Mouse (Mus musculus) stomach, embryonic 16.5 days (tissue): Measurements from ENCODE around the gene Men1. TPM values are rescaled to one million over a fixed set of nuclear protein-coding genes. Genes with fewer than 3 reads are reported as not detected.
A peak's percentile ranks its signal among the peaks of the same experiment; 100 is the strongest.

Experiments
- ATAC-seq: fragments of 200-750 bp; cut with Nextera tagmentation; 2 replicates; pipeline ENCODE4 v1.8.0; 2017; ENCODE audit warnings: moderate number of reproducible peaks, moderate TSS enrichment; ENCODE audit not compliant: insufficient read depth, low FRiP score
- H3K27ac ChIP-seq: fragments of 300-500 bp; sonication (generic); 2 replicates; pipeline ENCODE4 v1.5.1; 2014; ENCODE audit warnings: low read length
- H3K27me3 ChIP-seq: fragments of 300-500 bp; sonication (generic); 2 replicates; pipeline ENCODE4 v1.6.1; 2014; ENCODE audit warnings: low read length, control low read depth, mixed read lengths; ENCODE audit not compliant: control insufficient read depth, insufficient read depth
- H3K36me3 ChIP-seq: fragments of 300-500 bp; sonication (generic); 2 replicates; pipeline ENCODE4 v1.6.1; 2014; ENCODE audit warnings: low read length; ENCODE audit not compliant: control insufficient read depth, insufficient read depth
- H3K4me1 ChIP-seq: fragments of 300-500 bp; sonication (generic); 2 replicates; pipeline ENCODE4 v1.6.1; 2014; ENCODE audit warnings: low read length, control low read depth, mixed read lengths; ENCODE audit not compliant: control insufficient read depth, insufficient read depth
- H3K4me2 ChIP-seq: fragments of 300-500 bp; sonication (generic); 2 replicates; pipeline ENCODE4 v1.6.1; 2014; ENCODE audit warnings: low read depth, low read length, mixed read lengths
- H3K4me3 ChIP-seq: fragments of 300-500 bp; sonication (generic); replicated peaks from 2 replicates; pipeline ENCODE4 v1.5.1; 2014; ENCODE audit warnings: mild to moderate bottlenecking, low read length
- H3K9ac ChIP-seq: fragments of 300-500 bp; sonication (generic); 2 replicates; pipeline ENCODE4 v1.6.1; 2014; ENCODE audit warnings: low read length
- H3K9me3 ChIP-seq: fragments of 300-500 bp; sonication (generic); replicated peaks from 2 replicates; pipeline ENCODE4 v1.6.1; 2016; ENCODE audit warnings: low read length, control low read depth; ENCODE audit not compliant: control insufficient read depth
- WGBS: fragments of 180-500 bp; shearing (Covaris S2); extraction: QIAGEN DNeasy Blood & Tissue Kit; methylation state at CpG from one replicate; pipeline ENCODE4 v1.1.7; 2014; 5-methylcytosine and 5-hydroxymethylcytosine counted together
- polyA plus RNA-seq: library from polyadenylated mRNA; unstranded; fragments of >200 nt; fragmentation: Nextera tagmentation; extraction: Ambion mirVana; gene quantifications from 2 replicates; pipeline ENCODE4 v1.2.1, GENCODE M21; 2015

Gene Men1
- polyA plus RNA-seq, 1 experiment from 2014 or later, result 60.2 TPM

- Histone ChIP-seq H3K27ac (no peak overlapping the region), H3K9me3 (no peaks in the 10 kb centered on the region), H3K4me2 (no peak overlapping the region), H3K36me3 (peaks cover 10% of the 10 kb centered on the region), H3K9ac (no peak overlapping the region), H3K4me3 (no peak overlapping the region), H3K4me1 (peaks cover 20% of the 10 kb centered on the region), H3K27me3 (no peaks in the 10 kb centered on the region)
- no peak for ATAC-seq
- WGBS, result 86% methylated on average over 5 of the region's 5 CpGs
Observed at GRCm38 (mm10) chr19:6302114-6302513, 32.7 kb upstream of the Men1 start.

GRCm38 (mm10) chr19:6302522-6302921 lies 32.3 kb upstream of the Men1 start:
- no peak overlapping the region for H3K4me2 ChIP-seq
- H3K36me3 ChIP-seq, result peaks cover 7% of the 10 kb centered on the region
- 32% methylated on average over 4 of the region's 4 CpGs for WGBS
- ATAC-seq, result no peak
- H3K4me3 ChIP-seq, result no peak overlapping the region
- H3K9me3 ChIP-seq, result no peaks in the 10 kb centered on the region
- H3K9ac ChIP-seq, result 0 out of 2 replicates have a peak overlapping the region, but pooled peaks have one; percentile 4
- H3K4me1 ChIP-seq, result peaks cover 22% of the 10 kb centered on the region
- no peak overlapping the region for H3K27ac ChIP-seq
- H3K27me3 ChIP-seq, result no peaks in the 10 kb centered on the region

GRCm38 (mm10) chr19:6303831-6304230 lies 30.9 kb upstream of the Men1 start:
- peak overlapping the region; percentile 41; the same call in 1 of the 2 replicates for H3K9ac ChIP-seq
- no peaks in the 10 kb centered on the region for H3K9me3 ChIP-seq
- no peak overlapping the region for H3K4me3 ChIP-seq
- no peak overlapping the region for H3K27ac ChIP-seq
- no peak for ATAC-seq
- 81% methylated on average over 6 of the region's 6 CpGs for WGBS
- H3K4me2 ChIP-seq, result no peak overlapping the region
- H3K27me3 ChIP-seq, result no peaks in the 10 kb centered on the region
- H3K36me3 ChIP-seq, result no peaks in the 10 kb centered on the region
- H3K4me1 ChIP-seq, result peaks cover 28% of the 10 kb centered on the region

- H3K9me3 ChIP-seq, result no peaks in the 10 kb centered on the region
- no peak overlapping the region for H3K4me2 ChIP-seq
- H3K36me3 ChIP-seq, result no peaks in the 10 kb centered on the region
- peaks cover 26% of the 10 kb centered on the region for H3K4me1 ChIP-seq
- ATAC-seq, result peak; percentile 65
- H3K27me3 ChIP-seq, result no peaks in the 10 kb centered on the region
- 24% methylated on average over 5 of the region's 5 CpGs for WGBS
- 0 out of 2 replicates have a peak overlapping the region, but pooled peaks have one; percentile 3 for H3K9ac ChIP-seq
- no peak overlapping the region for H3K4me3 ChIP-seq
- H3K27ac ChIP-seq, result no peak overlapping the region
Observed at GRCm38 (mm10) chr19:6304787-6305516, 29.8 kb upstream of the Men1 start.

- peak overlapping the region; percentile 63 for H3K4me2 ChIP-seq
- no peaks in the 10 kb centered on the region for H3K9me3 ChIP-seq
- no peaks in the 10 kb centered on the region for H3K36me3 ChIP-seq
- H3K27me3 ChIP-seq, result no peaks in the 10 kb centered on the region
- H3K4me3 ChIP-seq, result peak overlapping the region; percentile 79
- peak overlapping the region; percentile 90 for H3K9ac ChIP-seq
- 54% methylated on average over 8 of the region's 8 CpGs for WGBS
- ATAC-seq, result no peak
- peak overlapping the region; percentile 89; the same call in 1 of the 2 replicates for H3K27ac ChIP-seq
- H3K4me1 ChIP-seq, result peaks cover 21% of the 10 kb centered on the region
Observed at GRCm38 (mm10) chr19:6305517-6306115, 29.2 kb upstream of the Men1 start.

GRCm38 (mm10) chr19:6306137-6306551 lies 28.6 kb upstream of the Men1 start, which contains the start of gene Cdc42bpg:
Cdc42bpg (plus strand) TSS chr19:6306456.
- Histone ChIP-seq H3K27me3 (no peaks in the 10 kb centered on the region), H3K27ac (peak within 1 kb of the TSS; percentile 89), H3K9ac (peak within 1 kb of the TSS; percentile 90), H3K36me3 (no peaks in the 10 kb centered on the region), H3K4me2 (peak within 1 kb of the TSS; percentile 63), H3K4me3 (peak within 1 kb of the TSS; percentile 79), H3K4me1 (peaks cover 21% of the 10 kb centered on the region), H3K9me3 (no peaks in the 10 kb centered on the region)
- ATAC-seq, result peak; percentile 89
- WGBS, result under 1% methylated on average over 35 of the region's 38 CpGs

GRCm38 (mm10) chr19:6306586-6306985 lies 28.2 kb upstream of the Men1 start:
- peak; percentile 68 for ATAC-seq
- Histone ChIP-seq H3K36me3 (no peaks in the 10 kb centered on the region), H3K4me1 (peaks cover 21% of the 10 kb centered on the region), H3K27me3 (no peaks in the 10 kb centered on the region), H3K4me2 (peak overlapping the region; percentile 63), H3K9ac (peak overlapping the region; percentile 90), H3K4me3 (peak overlapping the region; percentile 79), H3K9me3 (no peaks in the 10 kb centered on the region), H3K27ac (peak overlapping the region; percentile 89)
- WGBS, result 1% methylated on average over 30 of the region's 34 CpGs

- no peaks in the 10 kb centered on the region for H3K9me3 ChIP-seq
- H3K27ac ChIP-seq, result peak overlapping the region; percentile 89
- H3K4me3 ChIP-seq, result peak overlapping the region; percentile 79
- peak overlapping the region; percentile 63 for H3K4me2 ChIP-seq
- H3K36me3 ChIP-seq, result 0 out of 2 replicates have a peak, but pooled peaks cover 5% of the 10 kb centered on the region
- peaks cover 17% of the 10 kb centered on the region for H3K4me1 ChIP-seq
- ATAC-seq, result peak; percentile 18
- H3K9ac ChIP-seq, result peak overlapping the region; percentile 90
- WGBS, result 62% methylated on average over 9 of the region's 9 CpGs
- no peaks in the 10 kb centered on the region for H3K27me3 ChIP-seq
Observed at GRCm38 (mm10) chr19:6307733-6308531, 26.8 kb upstream of the Men1 start.
